Mouse (Mus musculus) CH12.LX (cell line): ENCODE measurements around the gene Fbxo41. TPM values are rescaled to one million over a fixed set of nuclear protein-coding genes. Genes with fewer than 3 reads are reported as not detected.

Experiments used
- DNase-seq: peaks from one replicate; pipeline ENCODE4 v3.0.0-alpha.2; 2013; ENCODE audit errors: extremely low read depth
- H3K27ac ChIP-seq: 2 replicates; pipeline ENCODE4 v1.5.1; 2012; ENCODE audit warnings: low read depth, mild to moderate bottlenecking, control low read depth, moderate library complexity; ENCODE audit not compliant: insufficient read depth
- H3K27me3 ChIP-seq: replicated peaks from 2 replicates; pipeline ENCODE3; 2012; ENCODE audit warnings: inconsistent platforms
- H3K36me3 ChIP-seq, 2 experiments: replicated peaks in 1 of 2; 2 replicates each; pipeline versions ENCODE3 to v1.6.1; 2012; ENCODE audit warnings: inconsistent platforms in 1 of 2, low read length in 1 of 2, mild to moderate bottlenecking in 1 of 2, mixed read lengths in 1 of 2, moderate library complexity in 1 of 2; ENCODE audit not compliant: control insufficient read depth in 1 of 2, insufficient read depth in 1 of 2
- H3K4me1 ChIP-seq, 2 experiments: 2 replicates each; pipeline ENCODE4 v1.6.1; 2012; ENCODE audit warnings: inconsistent platforms in 1 of 2, moderate library complexity in 1 of 2; ENCODE audit not compliant: insufficient read depth in 2 of 2, control insufficient read depth in 1 of 2
- H3K4me2 ChIP-seq: 2 replicates; pipeline ENCODE4 v1.6.1; 2012; ENCODE audit warnings: low read depth, mild to moderate bottlenecking, control low read depth; ENCODE audit not compliant: poor library complexity, insufficient read depth, severe bottlenecking
- H3K4me3 ChIP-seq, 3 experiments: fragments of 150-350 bp in 1 of 3; sonication (generic) in 1 of 3; replicated peaks in 1 of 3; 2 replicates each; pipeline versions ENCODE3 to v1.5.1; 2011 to 2012; ENCODE audit warnings: low read depth in 2 of 3, low read length in 2 of 3, mild to moderate bottlenecking in 2 of 3, moderate library complexity in 2 of 3, control low read depth in 1 of 3, improper control_type of control experiment in 1 of 3, inconsistent platforms in 1 of 3, mixed read lengths in 1 of 3; ENCODE audit not compliant: poor library complexity in 1 of 3
- H3K79me2 ChIP-seq: replicated peaks from 2 replicates; pipeline ENCODE4 v1.6.1; 2012; ENCODE audit warnings: mild to moderate bottlenecking, moderate library complexity; ENCODE audit not compliant: control insufficient read depth, poor library complexity, insufficient read depth, severe bottlenecking; ENCODE audit errors: extremely low read depth
- H3K9ac ChIP-seq: 2 replicates; pipeline ENCODE4 v1.6.1; 2012; ENCODE audit warnings: low read depth, mild to moderate bottlenecking, control low read depth, moderate library complexity; ENCODE audit not compliant: insufficient read depth
- H3K9me3 ChIP-seq: replicated peaks from 2 replicates; pipeline ENCODE3; 2012; ENCODE audit warnings: low read length, inconsistent platforms, mixed read lengths
- BHLHE40 ChIP-seq: IDR thresholded peaks from 2 replicates; pipeline ENCODE4 v1.6.1; 2011; ENCODE audit warnings: mild to moderate bottlenecking, low read depth, low read length, improper control_type of control experiment
- CHD1 ChIP-seq: IDR thresholded peaks from 2 replicates; pipeline ENCODE4 v1.6.1; 2012; ENCODE audit warnings: low read depth, low read length, improper control_type of control experiment, inconsistent platforms
- CHD2 ChIP-seq: IDR thresholded peaks from 2 replicates; pipeline ENCODE4 v1.6.1; 2011; ENCODE audit warnings: low read length, improper control_type of control experiment
- CTCF ChIP-seq, 2 experiments: IDR thresholded peaks in 1 of 2; conservative IDR thresholded peaks in 1 of 2; 2 replicates each; pipeline ENCODE4 v1.5.1; 2011 to 2012; ENCODE audit warnings: low read depth in 2 of 2, low read length in 2 of 2, improper control_type of control experiment in 1 of 2, inconsistent platforms in 1 of 2, mild to moderate bottlenecking in 1 of 2, moderate library complexity in 1 of 2
- E2F4 ChIP-seq: IDR thresholded peaks from 2 replicates; pipeline ENCODE4 v1.6.1; 2011; ENCODE audit warnings: low read depth, low read length, improper control_type of control experiment; ENCODE audit not compliant: insufficient replicate concordance
- ELF1 ChIP-seq: IDR thresholded peaks from 2 replicates; pipeline ENCODE4 v1.6.1; 2014; ENCODE audit warnings: low read depth, mild to moderate bottlenecking, inconsistent platforms, low read length, improper control_type of control experiment
- GABPA ChIP-seq: IDR thresholded peaks from 2 replicates; pipeline ENCODE4 v1.6.1; 2012; ENCODE audit warnings: low read depth, low read length, improper control_type of control experiment, inconsistent platforms; ENCODE audit not compliant: insufficient replicate concordance
- HCFC1 ChIP-seq: IDR thresholded peaks from 2 replicates; pipeline ENCODE4 v1.6.1; 2012; ENCODE audit warnings: low read depth, mild to moderate bottlenecking, inconsistent platforms, low read length, improper control_type of control experiment
- IRF4 ChIP-seq: IDR thresholded peaks from 2 replicates; pipeline ENCODE4 v1.6.1; 2014; ENCODE audit warnings: low read depth, mild to moderate bottlenecking, inconsistent platforms, low read length, improper control_type of control experiment
- MAX ChIP-seq: IDR thresholded peaks from 2 replicates; pipeline ENCODE4 v1.6.1; 2011; ENCODE audit warnings: low read length, improper control_type of control experiment
- MAZ ChIP-seq: IDR thresholded peaks from 2 replicates; pipeline ENCODE4 v1.6.1; 2012; ENCODE audit warnings: low read depth, mild to moderate bottlenecking, inconsistent platforms, low read length, improper control_type of control experiment, moderate library complexity
- MEF2A ChIP-seq: IDR thresholded peaks from 2 replicates; pipeline ENCODE4 v1.6.1; 2014; ENCODE audit warnings: low read depth, mild to moderate bottlenecking, inconsistent platforms, low read length, improper control_type of control experiment, borderline replicate concordance
- MXI1 ChIP-seq: IDR thresholded peaks from 2 replicates; pipeline ENCODE4 v1.6.1; 2011; ENCODE audit warnings: mild to moderate bottlenecking, low read depth, low read length, improper control_type of control experiment
- MYC ChIP-seq: IDR thresholded peaks from 2 replicates; pipeline ENCODE4 v1.6.1; 2011; ENCODE audit warnings: low read depth, mild to moderate bottlenecking, improper control_type of control experiment, low read length
- NELFE ChIP-seq: IDR thresholded peaks from 2 replicates; pipeline ENCODE4 v1.6.1; 2011; ENCODE audit warnings: low read depth, low read length, improper control_type of control experiment
- PAX5 ChIP-seq: IDR thresholded peaks from 2 replicates; pipeline ENCODE4 v1.6.1; 2012; ENCODE audit warnings: low read length, inconsistent platforms, mixed read lengths
- POLR2A ChIP-seq: IDR thresholded peaks from 2 replicates; pipeline ENCODE4 v1.6.1; 2011; ENCODE audit warnings: low read depth, mild to moderate bottlenecking, improper control_type of control experiment, low read length
- RAD21 ChIP-seq: IDR thresholded peaks from 2 replicates; pipeline ENCODE4 v1.6.1; 2011; ENCODE audit warnings: low read depth, mild to moderate bottlenecking, low read length, improper control_type of control experiment, moderate library complexity
- SMC3 ChIP-seq: IDR thresholded peaks from 2 replicates; pipeline ENCODE4 v1.6.1; 2011; ENCODE audit warnings: low read depth, low read length, improper control_type of control experiment
- TBP ChIP-seq: conservative IDR thresholded peaks from 2 replicates; pipeline ENCODE4 v1.6.1; 2011; ENCODE audit warnings: low read depth, low read length, improper control_type of control experiment
- TCF12 ChIP-seq: IDR thresholded peaks from 2 replicates; pipeline ENCODE4 v1.6.1; 2014; ENCODE audit warnings: low read depth, mild to moderate bottlenecking, inconsistent platforms, low read length, improper control_type of control experiment
- UBTF ChIP-seq: IDR thresholded peaks from 2 replicates; pipeline ENCODE4 v1.6.1; 2012; ENCODE audit warnings: low read depth, mild to moderate bottlenecking, inconsistent platforms, low read length, improper control_type of control experiment, moderate library complexity
- USF1 ChIP-seq: IDR thresholded peaks from 2 replicates; pipeline ENCODE4 v1.6.1; 2014; ENCODE audit warnings: low read depth, mild to moderate bottlenecking, inconsistent platforms, low read length, improper control_type of control experiment
- USF2 ChIP-seq: conservative IDR thresholded peaks from 2 replicates; pipeline ENCODE4 v1.6.1; 2011; ENCODE audit warnings: low read depth, low read length, improper control_type of control experiment
- ZC3H11A ChIP-seq: IDR thresholded peaks from 2 replicates; pipeline ENCODE4 v1.6.1; 2012; ENCODE audit warnings: low read depth, mild to moderate bottlenecking, inconsistent platforms, low read length, improper control_type of control experiment
- ZKSCAN1 ChIP-seq: IDR thresholded peaks from 2 replicates; pipeline ENCODE4 v1.6.1; 2012; ENCODE audit warnings: low read depth, inconsistent platforms, low read length, improper control_type of control experiment, borderline replicate concordance
- ZMIZ1 ChIP-seq: IDR thresholded peaks from 2 replicates; pipeline ENCODE4 v1.6.1; 2012; ENCODE audit warnings: low read depth, mild to moderate bottlenecking, inconsistent platforms, low read length, improper control_type of control experiment
- ZNF384 ChIP-seq: IDR thresholded peaks from 2 replicates; pipeline ENCODE4 v1.6.1; 2012; ENCODE audit warnings: low read depth, low read length, improper control_type of control experiment, inconsistent platforms
- dilution Hi-C: fragments of 300-500 bp; cut with MboI; formaldehyde crosslinking; loops from 2 replicates; pipeline ENCODE4 v1.14.3; 2020; ENCODE audit warnings: low sequenced_read_pairs; ENCODE audit not compliant: extremely low pct_unique_long_range_greater_than_20kb, extremely low pct_ligation_motif_present
- in situ Hi-C: fragments of 300-500 bp; cut with MboI; formaldehyde crosslinking; loops from 3 replicates; pipeline ENCODE4 v1.14.3; 2019; ENCODE audit warnings: low sequenced_read_pairs, low pct_ligation_motif_present, low pct_unique_long_range_greater_than_20kb, mixed read lengths
- polyA plus RNA-seq: library from polyadenylated mRNA; unstranded; fragments of >175 nt; gene quantifications from 2 replicates; pipeline ENCODE4 v1.2.1, GENCODE M21; 2012; ENCODE audit warnings: low read depth; ENCODE audit not compliant: insufficient read length
- total RNA-seq, 2 experiments: library from RNA; depleted of rRNA; stranded (reverse); fragments of 300-350 nt in 1 of 2; fragments of >200 nt in 1 of 2; gene quantifications; 2 replicates each; pipeline ENCODE4 v1.2.3; 2012 to 2014

The Fbxo41 gene
- total and polyA plus RNA-seq, 3 experiments, result 0.04 TPM; not detected in 2

DNA sequence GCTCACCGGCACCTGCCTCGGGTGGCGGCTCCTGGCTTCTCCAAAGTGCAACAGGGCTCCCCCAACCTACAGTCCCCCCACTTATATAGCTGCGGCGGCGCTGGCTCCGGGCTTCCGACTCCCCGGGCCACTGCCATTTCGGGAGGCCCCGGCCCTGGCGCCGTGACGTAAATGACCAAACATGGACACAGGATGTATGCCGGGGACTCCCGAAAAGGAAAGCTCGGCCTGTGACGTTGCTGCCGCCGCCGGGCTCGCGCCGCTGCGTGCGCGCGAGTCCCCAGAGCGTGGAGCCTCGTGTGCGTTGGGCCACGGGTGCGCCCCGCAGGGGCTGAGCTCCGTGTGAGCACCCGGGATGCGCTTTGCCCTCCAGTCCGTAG lies 10.7 kb upstream of the Fbxo41 start, which contains the start of gene Egr4:
TSS of gene Egr4 (minus strand) at position 59 of the 380 bp plus-strand sequence.
- H3K9ac ChIP-seq, result no peak within 1 kb of the TSS

DNA sequence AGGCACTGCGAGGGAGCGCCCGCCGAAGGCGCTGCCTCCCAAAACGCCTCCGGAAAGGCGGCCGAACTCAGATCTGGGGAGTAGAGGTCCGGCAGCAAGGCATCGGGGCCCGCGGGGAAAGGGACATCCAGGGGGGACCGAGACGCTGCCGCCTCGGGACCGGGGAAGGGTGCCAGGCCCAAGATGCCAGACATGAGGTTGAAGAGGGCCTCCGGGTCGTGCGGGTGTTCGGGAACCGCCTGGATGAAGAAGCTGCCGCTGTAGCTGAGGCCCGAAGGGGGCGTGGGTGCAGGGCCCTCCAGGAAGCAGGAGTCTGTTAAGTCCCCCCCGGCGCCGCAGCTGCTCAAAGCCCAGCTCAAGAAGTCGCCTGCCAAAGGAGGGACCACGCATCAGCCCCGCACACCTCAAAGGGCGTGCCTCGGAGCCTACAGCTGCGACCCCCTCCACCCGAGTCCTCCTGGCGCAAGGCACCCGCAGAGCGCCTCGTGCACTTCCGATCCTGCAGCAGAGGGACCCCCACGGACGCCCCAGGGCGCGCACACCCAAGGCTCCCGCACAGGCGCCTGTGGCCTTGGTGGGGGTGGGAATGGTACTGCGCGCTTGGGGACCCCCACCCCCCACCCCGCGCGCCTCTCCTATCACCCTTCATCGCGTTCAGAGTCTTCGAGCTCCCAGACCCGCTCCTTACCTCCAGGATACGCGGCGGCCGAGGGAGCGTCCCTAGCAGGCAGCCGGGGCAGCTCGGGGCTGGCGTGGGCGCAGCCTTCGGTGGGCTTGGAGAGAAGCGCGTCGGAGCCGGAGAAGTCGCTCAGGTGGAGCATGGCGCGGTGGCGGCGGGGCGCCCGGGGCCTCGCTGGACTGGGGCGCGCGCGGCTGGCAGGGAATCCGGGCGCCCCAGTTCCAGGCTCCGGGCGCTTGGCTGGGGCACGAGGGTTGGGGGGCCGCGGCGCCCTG lies 10.1 kb upstream of the Fbxo41 start:
- peaks cover 32% of the 10 kb centered on the region for H3K27me3 ChIP-seq
- peaks cover 21% of the 10 kb centered on the region for H3K9me3 ChIP-seq
- H3K4me1 ChIP-seq, result no peaks in the 10 kb centered on the region
- H3K79me2 ChIP-seq, result no peaks in the 10 kb centered on the region
- H3K9ac ChIP-seq, result no peak overlapping the region
- H3K4me2 ChIP-seq, result no peak overlapping the region
- TF ChIP-seq HCFC1 (no peak), USF1 (no peak), IRF4 (no peak), MAX (no peak), ZKSCAN1 (no peak), MEF2A (no peak), TBP (no peak), MYC (no peak), MXI1 (no peak), ELF1 (no peak), ZC3H11A (no peak), SMC3 (no peak), CHD2 (no peak), RAD21 (no peak), MAZ (no peak), ZNF384 (no peak), ZMIZ1 (no peak), NELFE (no peak), TCF12 (no peak)
- TF ChIP-seq, all 38 proteins: peak for 0
- no peak overlapping the region for H3K4me3 ChIP-seq
- DNase-seq, result no peak
- no peaks in the 10 kb centered on the region for H3K36me3 ChIP-seq
- dilution Hi-C loops (no loop called here), in situ Hi-C loops (no loop called here)
- H3K27ac ChIP-seq, result no peak overlapping the region

More for the DNA sequence above, 10.7 kb upstream of the Fbxo41 start, which contains the start of gene Egr4:
- in situ Hi-C loops (no loop called here), dilution Hi-C loops (no loop called here)
- no peaks in the 10 kb centered on the region for H3K36me3 ChIP-seq
- H3K4me2 ChIP-seq, result no peak within 1 kb of the TSS
- no peak for TF ChIP-seq GABPA
- no peak for TF ChIP-seq POLR2A
- no peak for TF ChIP-seq USF2
- no peak for TF ChIP-seq MAZ
- TF ChIP-seq CTCF (conservative IDR thresholded peaks at IDR 0.05 in 1 of 2, IDR thresholded peaks at IDR 0.05 in 1 of 2; ENCODE audit: low read depth in 2 of 2, low read length in 2 of 2), result no peak
- no peak for TF ChIP-seq E2F4
- TF ChIP-seq PAX5, result no peak
- TF ChIP-seq UBTF, result no peak
- no peak for TF ChIP-seq TBP
- TF ChIP-seq CHD1, result no peak
- no peak for TF ChIP-seq HCFC1
- no peak for TF ChIP-seq BHLHE40
- no peak for TF ChIP-seq MXI1
- DNase-seq, result no peak
- H3K9me3 ChIP-seq, result peaks cover 21% of the 10 kb centered on the region
- H3K4me1 ChIP-seq, result no peaks in the 10 kb centered on the region
- no peaks in the 10 kb centered on the region for H3K79me2 ChIP-seq
- H3K4me3 ChIP-seq, result no peak within 1 kb of the TSS
- H3K27ac ChIP-seq, result no peak within 1 kb of the TSS
- H3K27me3 ChIP-seq, result peaks cover 38% of the 10 kb centered on the region
